Mouse (Mus musculus) kidney, embryonic 16.5 days (tissue): ENCODE results near the gene Cyth3. TPM values are rescaled to one million over a fixed set of nuclear protein-coding genes. Genes with fewer than 3 reads are reported as not detected.

ENCODE experiments used
- ATAC-seq: fragments of 200-750 bp; cut with Nextera tagmentation; 2 replicates; pipeline ENCODE4 v1.8.0; 2017; ENCODE audit warnings: moderate TSS enrichment; ENCODE audit not compliant: low FRiP score, low TSS enrichment
- H3K27ac ChIP-seq: fragments of 300-500 bp; sonication (generic); 2 replicates; pipeline ENCODE4 v1.5.1; 2014; ENCODE audit warnings: low read length
- H3K27me3 ChIP-seq: fragments of 300-500 bp; sonication (generic); 2 replicates; pipeline ENCODE4 v1.6.1; 2014; ENCODE audit warnings: low read length, control low read depth, mixed read lengths; ENCODE audit not compliant: insufficient read depth
- H3K36me3 ChIP-seq: fragments of 300-500 bp; sonication (generic); 2 replicates; pipeline ENCODE4 v1.6.1; 2014; ENCODE audit warnings: low read length, control low read depth, mixed read lengths; ENCODE audit not compliant: insufficient read depth
- H3K4me1 ChIP-seq: fragments of 300-500 bp; sonication (generic); 2 replicates; pipeline ENCODE4 v1.6.1; 2014; ENCODE audit warnings: low read length, control low read depth, mixed read lengths; ENCODE audit not compliant: insufficient read depth
- H3K4me2 ChIP-seq: fragments of 300-500 bp; sonication (generic); replicated peaks from 2 replicates; pipeline ENCODE4 v1.6.1; 2014; ENCODE audit warnings: low read depth, low read length
- H3K4me3 ChIP-seq: fragments of 300-500 bp; sonication (generic); 2 replicates; pipeline ENCODE4 v1.5.1; 2014; ENCODE audit warnings: mild to moderate bottlenecking, low read length
- H3K9ac ChIP-seq: fragments of 300-500 bp; sonication (generic); replicated peaks from 2 replicates; pipeline ENCODE4 v1.6.1; 2014; ENCODE audit warnings: low read length
- H3K9me3 ChIP-seq: fragments of 300-500 bp; sonication (generic); 2 replicates; pipeline ENCODE4 v1.6.1; 2016; ENCODE audit warnings: low read length, control low read depth
- WGBS: fragments of 180-500 bp; shearing (Covaris S2); extraction: QIAGEN DNeasy Blood & Tissue Kit; methylation state at CpG from one replicate; pipeline ENCODE4 v1.1.7; 2014; 5-methylcytosine and 5-hydroxymethylcytosine counted together
- polyA plus RNA-seq: library from polyadenylated mRNA; unstranded; fragments of >200 nt; fragmentation: Nextera tagmentation; extraction: Ambion mirVana; gene quantifications from 2 replicates; pipeline ENCODE4 v1.2.1, GENCODE M21; 2015

The Cyth3 gene
- polyA plus RNA-seq, 1 experiment from 2014 or later, result 81.3 TPM

DNA sequence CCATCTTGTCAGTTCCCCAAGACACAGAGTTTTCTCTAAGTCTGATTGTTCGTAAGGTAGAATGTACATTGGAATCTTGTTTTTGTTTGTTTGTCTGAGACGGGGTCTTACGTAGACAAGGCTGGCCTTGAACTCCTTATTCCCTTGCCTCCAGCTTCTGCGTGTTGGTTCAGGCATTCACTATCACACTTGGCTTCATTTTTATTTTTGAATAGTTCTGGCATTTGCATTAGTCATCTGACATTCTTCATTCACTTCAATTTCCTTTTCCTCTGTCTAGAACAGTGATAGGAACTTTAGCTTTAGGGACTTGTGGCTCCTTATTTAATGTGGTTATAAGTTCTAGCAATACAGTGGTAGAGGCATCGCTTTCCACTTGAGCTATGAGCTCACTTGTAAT is 31.2 kb downstream of the Cyth3 start:
- WGBS, result 92% methylated on average over 5 of the region's 5 CpGs
- Histone ChIP-seq H3K27me3 (no peaks in the 10 kb centered on the region), H3K4me2 (no peak overlapping the region), H3K9ac (no peak overlapping the region), H3K36me3 (peaks cover 8% of the 10 kb centered on the region; the same call in 1 of the 2 replicates), H3K4me3 (no peak overlapping the region), H3K27ac (peak overlapping the region; percentile 39; the same call in 1 of the 2 replicates), H3K9me3 (0 out of 2 replicates have a peak, but pooled peaks cover 4% of the 10 kb centered on the region), H3K4me1 (peaks cover 51% of the 10 kb centered on the region)
- ATAC-seq, result no peak

DNA sequence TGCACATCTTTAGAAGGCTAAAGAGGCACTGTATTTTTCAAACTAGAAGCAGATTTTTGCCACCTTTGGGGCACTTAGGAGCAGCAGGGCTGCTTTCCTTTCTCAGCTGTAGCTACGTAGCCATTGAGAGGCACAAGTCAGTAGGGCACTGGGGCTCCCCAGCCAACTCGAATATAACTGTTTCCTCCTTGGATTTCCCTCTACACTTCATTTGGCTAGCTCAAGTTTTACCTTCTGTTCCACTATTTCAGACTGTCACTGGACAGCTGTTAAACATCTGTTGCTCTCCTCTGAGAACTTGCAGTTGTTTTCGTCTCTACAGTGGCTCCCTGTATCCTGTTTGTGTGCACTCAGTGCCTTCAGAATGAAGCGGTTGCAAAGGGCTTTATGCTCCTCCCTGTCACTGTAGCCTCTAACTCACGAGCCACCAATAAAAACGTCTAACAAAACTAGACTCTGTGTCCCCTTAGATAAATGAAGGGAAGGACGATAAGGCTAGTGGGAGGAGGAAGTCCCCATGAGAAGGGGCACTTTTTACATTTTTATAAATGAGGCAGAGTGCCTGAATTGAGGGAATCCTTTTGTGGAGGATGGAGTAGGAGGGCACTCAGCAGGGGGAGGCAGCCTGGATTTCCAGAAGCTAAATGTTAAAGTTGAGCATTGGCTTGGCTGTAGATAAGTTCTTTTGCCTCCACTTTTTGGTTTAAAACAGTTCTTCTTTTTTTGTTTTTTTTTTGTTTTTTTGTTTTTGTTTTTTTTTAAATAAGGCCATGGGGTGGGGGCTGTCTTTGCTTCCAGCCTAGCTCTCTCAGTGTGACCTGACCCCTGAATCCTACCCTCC is 32.6 kb downstream of the Cyth3 start:
- 8% methylated on average over 7 of the region's 7 CpGs for WGBS
- Histone ChIP-seq H3K36me3 (peaks cover 8% of the 10 kb centered on the region; the same call in 1 of the 2 replicates), H3K27ac (peak overlapping the region; percentile 94), H3K4me2 (no peak overlapping the region), H3K27me3 (no peaks in the 10 kb centered on the region), H3K4me3 (no peak overlapping the region), H3K9ac (peak overlapping the region; percentile 18; the same call in 1 of the 2 replicates), H3K9me3 (0 out of 2 replicates have a peak, but pooled peaks cover 4% of the 10 kb centered on the region), H3K4me1 (peaks cover 57% of the 10 kb centered on the region)
- ATAC-seq, result peak; percentile 93

DNA sequence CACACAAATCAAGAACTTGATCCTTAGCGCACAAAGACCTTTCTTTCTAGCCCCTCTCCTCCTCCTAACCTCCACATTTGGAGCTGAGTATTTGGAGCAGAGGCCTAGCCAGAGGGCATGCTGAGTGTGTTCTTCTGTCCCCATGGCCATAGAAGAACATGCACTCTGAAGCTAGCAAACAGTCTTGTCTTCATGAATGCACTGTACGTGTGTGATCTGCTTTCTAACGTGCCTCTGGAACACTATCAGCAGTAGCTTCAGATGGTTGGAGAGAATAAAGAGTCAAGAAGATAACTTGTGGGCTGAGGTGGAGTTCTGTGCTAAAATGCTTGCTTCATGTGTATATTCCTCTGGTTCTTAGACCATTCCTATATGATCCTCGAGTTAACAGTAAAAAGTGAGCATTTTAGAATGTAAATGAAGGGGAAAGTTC is 33.3 kb downstream of the Cyth3 start:
- no peaks in the 10 kb centered on the region for H3K27me3 ChIP-seq
- no peak overlapping the region for H3K9ac ChIP-seq
- peaks cover 3% of the 10 kb centered on the region; the same call in 1 of the 2 replicates for H3K36me3 ChIP-seq
- no peak overlapping the region for H3K4me3 ChIP-seq
- no peak for ATAC-seq
- peak overlapping the region; percentile 94 for H3K27ac ChIP-seq
- peaks cover 57% of the 10 kb centered on the region for H3K4me1 ChIP-seq
- 0 out of 2 replicates have a peak, but pooled peaks cover 3% of the 10 kb centered on the region for H3K9me3 ChIP-seq
- H3K4me2 ChIP-seq, result no peak overlapping the region
- 34% methylated on average over 4 of the region's 4 CpGs for WGBS

DNA sequence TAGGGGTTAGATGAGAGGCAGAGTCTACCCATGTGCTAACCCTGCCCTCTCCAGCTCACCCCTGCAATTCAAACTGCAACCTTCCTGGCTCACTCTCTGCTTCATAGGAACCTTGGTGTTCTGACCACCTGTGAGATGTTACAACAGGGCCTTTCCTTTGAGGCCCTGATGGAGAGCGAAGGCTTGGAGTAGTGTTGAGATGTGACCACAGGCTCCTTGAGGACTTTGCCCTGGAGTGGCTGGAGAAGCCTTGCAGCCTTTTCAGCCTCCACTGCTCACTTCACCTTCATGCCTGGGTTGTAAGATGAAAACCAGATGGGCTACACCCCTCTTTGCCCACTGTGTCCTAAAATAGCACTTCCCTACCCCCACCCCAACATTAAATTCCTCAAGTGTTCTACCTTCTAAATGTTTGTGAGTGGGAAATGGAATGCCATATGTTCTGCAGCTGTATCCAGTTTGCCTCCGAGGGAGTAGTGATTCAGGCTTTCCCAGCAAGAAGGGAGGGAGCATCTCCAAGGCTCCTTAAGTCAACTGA is 34.5 kb downstream of the Cyth3 start:
- no peaks in the 10 kb centered on the region for H3K9me3 ChIP-seq
- no peak overlapping the region for H3K4me2 ChIP-seq
- peaks cover 57% of the 10 kb centered on the region for H3K4me1 ChIP-seq
- 43% methylated on average over 2 of the region's 2 CpGs for WGBS
- ATAC-seq, result no peak
- H3K27me3 ChIP-seq, result no peaks in the 10 kb centered on the region
- H3K27ac ChIP-seq, result peak overlapping the region; percentile 94
- no peak overlapping the region for H3K4me3 ChIP-seq
- no peaks in the 10 kb centered on the region for H3K36me3 ChIP-seq
- H3K9ac ChIP-seq, result no peak overlapping the region

DNA sequence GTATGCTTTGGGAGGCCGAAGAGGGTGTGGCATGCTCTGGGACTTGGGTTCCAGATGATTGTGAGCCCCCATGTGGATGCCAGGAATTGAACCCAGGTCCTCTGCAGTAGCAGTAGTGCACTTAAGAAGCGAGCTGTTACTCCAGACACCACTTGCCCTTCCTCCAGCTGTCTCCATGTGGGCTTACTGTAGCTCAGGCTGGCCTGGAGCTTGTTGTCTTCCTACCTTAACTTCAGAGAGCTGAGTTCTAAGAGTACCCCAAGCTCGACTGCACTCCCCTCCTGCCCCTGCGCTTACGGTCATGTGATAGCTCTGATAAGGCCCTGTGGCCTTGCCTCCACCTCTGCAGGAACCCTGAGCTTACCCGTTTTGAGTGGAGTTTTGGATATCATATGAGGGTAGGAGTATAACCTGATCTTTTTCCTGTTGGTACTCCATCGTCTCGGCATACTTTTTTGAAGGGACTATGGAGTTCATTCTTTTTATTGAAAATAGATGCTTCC is 36.8 kb downstream of the Cyth3 start:
- Histone ChIP-seq H3K9me3 (no peaks in the 10 kb centered on the region), H3K36me3 (no peaks in the 10 kb centered on the region), H3K27ac (no peak overlapping the region), H3K4me3 (no peak overlapping the region), H3K4me1 (peaks cover 57% of the 10 kb centered on the region), H3K4me2 (no peak overlapping the region), H3K9ac (no peak overlapping the region), H3K27me3 (no peaks in the 10 kb centered on the region)
- 85% methylated on average over 8 of the region's 8 CpGs for WGBS
- ATAC-seq, result no peak

DNA sequence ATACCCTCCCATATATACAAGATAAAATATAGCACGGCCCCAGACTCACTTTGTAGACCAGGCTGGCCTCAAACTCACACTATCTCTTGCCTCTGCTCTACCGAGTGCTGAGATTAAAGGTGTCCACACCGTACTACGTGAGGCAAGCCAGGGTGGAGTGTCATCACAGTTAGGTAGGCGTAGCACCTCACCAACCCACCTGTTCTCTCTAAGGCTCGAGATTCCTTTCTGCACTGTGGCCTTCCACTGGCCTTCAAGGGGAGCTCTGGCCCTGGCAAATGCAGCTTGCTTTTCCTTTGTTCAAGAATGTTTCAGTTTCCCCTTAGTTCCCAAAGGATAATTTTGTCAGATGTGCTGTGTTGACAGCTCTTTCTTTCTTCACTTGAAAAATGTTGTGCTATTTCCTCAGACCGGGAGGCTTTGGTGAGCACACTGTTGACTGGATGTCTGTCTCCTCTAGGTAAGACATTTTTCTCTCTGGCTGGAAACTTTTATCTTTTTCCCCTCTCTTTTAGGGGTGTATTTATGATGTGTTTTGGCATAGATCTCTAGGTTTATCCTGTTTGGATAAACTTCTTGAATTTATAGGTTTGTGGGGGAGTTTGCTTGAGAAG is 40.9 kb downstream of the Cyth3 start:
- ATAC-seq, result peak; percentile 55; the same call in 1 of the 2 replicates
- Histone ChIP-seq H3K9me3 (no peaks in the 10 kb centered on the region), H3K36me3 (no peaks in the 10 kb centered on the region), H3K4me3 (no peak overlapping the region), H3K9ac (peak overlapping the region; percentile 1; the same call in 1 of the 2 replicates), H3K4me2 (0 out of 2 replicates have a peak overlapping the region, but pooled peaks have one; percentile 14), H3K27ac (peak overlapping the region; percentile 84), H3K4me1 (peaks cover 32% of the 10 kb centered on the region), H3K27me3 (no peaks in the 10 kb centered on the region)
- 64% methylated on average over 7 of the region's 7 CpGs for WGBS

DNA sequence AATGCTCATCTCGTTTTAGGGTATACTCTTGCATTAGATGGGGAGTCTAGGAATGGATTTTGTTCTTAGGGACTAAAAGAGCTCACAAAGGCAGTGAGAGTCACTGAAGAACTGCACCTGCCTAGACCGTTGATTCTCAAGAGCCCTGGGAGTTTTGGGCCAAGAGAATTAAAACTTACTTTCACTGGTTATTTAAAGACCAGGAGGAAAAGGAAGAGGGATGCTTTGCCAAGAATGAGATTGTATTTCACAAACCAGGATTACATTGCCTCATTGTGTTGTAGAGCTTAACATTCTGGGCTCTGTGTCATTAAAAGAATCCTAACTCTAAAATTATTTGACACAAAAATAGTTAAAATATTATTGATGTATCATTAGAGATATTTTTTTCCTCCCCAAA is 43.3 kb downstream of the Cyth3 start:
- no peak overlapping the region for H3K4me3 ChIP-seq
- H3K4me1 ChIP-seq, result peaks cover 41% of the 10 kb centered on the region
- no peaks in the 10 kb centered on the region for H3K36me3 ChIP-seq
- H3K4me2 ChIP-seq, result no peak overlapping the region
- 64% methylated on average over 2 of the region's 2 CpGs for WGBS
- no peak for ATAC-seq
- no peaks in the 10 kb centered on the region for H3K9me3 ChIP-seq
- no peaks in the 10 kb centered on the region for H3K27me3 ChIP-seq
- no peak overlapping the region for H3K9ac ChIP-seq
- no peak overlapping the region for H3K27ac ChIP-seq

DNA sequence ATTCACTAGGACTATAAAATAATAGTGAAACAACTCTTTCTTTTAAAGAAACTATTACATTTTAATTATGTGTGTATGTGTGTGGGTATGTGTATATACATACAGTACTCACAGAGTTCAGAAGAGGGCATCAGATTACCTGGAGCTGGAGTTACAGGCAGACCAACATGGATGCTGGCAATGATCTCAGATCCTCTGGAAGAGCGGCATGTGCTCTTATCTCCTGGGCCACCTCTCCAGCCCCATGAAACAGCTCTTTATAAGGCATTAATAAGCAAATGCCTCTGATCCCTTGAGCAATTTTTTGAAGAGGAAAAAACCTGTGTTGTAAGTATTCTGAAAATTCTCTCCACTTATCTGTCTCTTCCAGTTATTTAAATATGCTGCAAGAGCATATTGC is 43.8 kb downstream of the Cyth3 start:
- Histone ChIP-seq H3K27ac (no peak overlapping the region), H3K4me1 (peaks cover 41% of the 10 kb centered on the region), H3K36me3 (no peaks in the 10 kb centered on the region), H3K9me3 (no peaks in the 10 kb centered on the region), H3K4me3 (no peak overlapping the region), H3K27me3 (no peaks in the 10 kb centered on the region), H3K4me2 (no peak overlapping the region), H3K9ac (no peak overlapping the region)
- ATAC-seq, result no peak
- WGBS, result 78% methylated on average over 1 of the region's 1 CpGs

DNA sequence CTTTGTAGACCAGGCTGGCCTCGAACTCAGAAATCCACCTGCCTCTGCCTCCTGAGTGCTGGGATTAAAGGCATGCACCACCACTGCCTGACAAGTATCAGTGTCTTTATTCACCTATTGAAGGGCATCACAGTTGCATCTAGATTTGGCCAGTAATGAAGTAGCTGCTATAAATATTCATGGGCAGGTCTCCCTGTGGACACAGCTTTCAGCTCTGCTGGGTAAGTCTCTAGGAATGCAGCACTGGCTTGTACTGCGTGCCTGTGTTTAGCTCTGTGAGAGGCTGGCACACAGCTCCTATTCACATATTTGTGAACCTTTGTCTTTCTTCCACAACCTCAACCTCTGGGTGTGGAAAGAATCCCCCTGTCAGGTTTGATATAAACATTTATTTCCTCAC is 46.6 kb downstream of the Cyth3 start:
- Histone ChIP-seq H3K9me3 (no peaks in the 10 kb centered on the region), H3K4me3 (no peak overlapping the region)
- 0 out of 2 replicates have a peak, but pooled peaks have one; percentile 70 for ATAC-seq

More for the DNA sequence above, 46.6 kb downstream of the Cyth3 start:
- no peak overlapping the region for H3K9ac ChIP-seq
- 41% methylated on average over 2 of the region's 2 CpGs for WGBS
- H3K36me3 ChIP-seq, result no peaks in the 10 kb centered on the region
- no peaks in the 10 kb centered on the region for H3K27me3 ChIP-seq
- no peak overlapping the region for H3K4me2 ChIP-seq
- no peak overlapping the region for H3K27ac ChIP-seq
- H3K4me1 ChIP-seq, result peaks cover 29% of the 10 kb centered on the region
